Mouse (Mus musculus): ENCODE measurements around the gene Ctdspl. TPM values are rescaled to one million over a fixed set of nuclear protein-coding genes. Genes with fewer than 3 reads are reported as not detected.

Gene Ctdspl
- total RNA-seq, 4 experiments from 2014 or later, result 7.5 to 10.2 (median 7.8) TPM

DNA sequence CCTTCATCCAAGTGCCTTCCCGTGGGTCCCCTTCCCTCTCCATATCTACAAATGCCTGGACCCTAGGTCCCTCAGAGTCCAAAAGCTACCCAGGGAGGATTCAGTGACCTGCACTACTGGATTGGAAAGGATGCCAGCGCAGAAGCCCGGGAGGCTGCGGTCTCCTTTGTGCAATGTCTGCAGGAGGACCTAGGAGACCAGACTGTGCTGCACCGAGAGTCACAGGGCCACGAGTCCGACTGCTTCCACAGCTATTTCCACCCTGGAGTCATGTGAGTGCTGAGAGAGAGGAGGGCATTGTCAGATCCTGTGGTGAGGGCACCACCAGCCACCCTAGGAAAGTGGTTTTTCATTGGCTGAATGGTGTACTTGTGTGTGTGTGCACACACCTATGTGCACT, 132.0 kb downstream of the Ctdspl start:
- DNase-seq (ENCODE audit: low spot score), result no peak

DNA sequence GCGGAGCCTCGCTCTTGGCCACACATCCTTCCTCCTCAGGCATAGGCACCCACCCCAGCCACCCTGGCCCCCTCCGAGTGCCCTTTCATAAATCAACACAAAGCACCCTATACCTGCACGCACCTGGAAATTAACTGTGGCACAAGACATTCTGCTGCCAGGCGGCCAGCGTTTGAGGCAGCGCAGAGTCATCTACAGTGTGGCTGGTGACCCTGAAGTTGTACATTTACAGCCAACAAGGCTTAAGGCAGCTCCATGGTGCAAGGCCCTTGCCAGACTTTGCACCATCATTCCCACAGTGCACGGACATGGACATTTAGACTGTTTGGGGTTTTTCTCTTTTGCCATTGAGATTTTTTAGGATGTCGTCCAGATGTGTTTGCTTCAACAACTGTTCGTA, 134.4 kb downstream of the Ctdspl start:
- no peak for DNase-seq (ENCODE audit: low spot score)

DNA sequence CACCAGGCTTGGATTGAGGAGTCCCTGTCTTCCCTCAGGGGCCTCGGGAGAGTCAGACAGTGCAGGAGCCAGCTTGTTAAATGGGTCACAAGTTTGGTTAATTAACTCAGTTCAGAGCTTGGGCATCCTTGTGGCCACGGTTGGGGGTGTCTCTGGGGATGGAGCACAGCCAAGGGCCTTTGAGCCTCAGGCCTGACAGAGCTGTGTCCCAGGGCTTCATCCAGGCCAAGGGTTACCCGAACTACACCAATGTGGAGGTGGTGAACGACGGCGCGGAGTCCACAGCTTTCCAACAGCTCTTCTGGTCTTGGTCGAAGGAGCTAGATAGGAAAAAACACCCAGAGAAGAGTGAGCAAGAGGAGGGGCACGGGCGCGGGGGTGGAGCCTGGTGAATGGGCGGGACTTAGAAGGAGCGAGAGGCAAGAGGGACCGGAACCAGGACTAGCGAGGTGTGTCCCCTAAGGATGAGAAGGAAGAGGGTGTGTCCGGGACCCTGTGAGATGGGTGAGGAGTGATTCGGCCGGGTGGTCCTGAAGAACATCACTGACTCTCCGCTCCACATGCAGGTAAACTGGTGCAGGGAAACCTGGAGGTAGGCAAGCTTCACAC, 136.9 kb downstream of the Ctdspl start:
- DNase-seq (ENCODE audit: low spot score), result no peak

DNA sequence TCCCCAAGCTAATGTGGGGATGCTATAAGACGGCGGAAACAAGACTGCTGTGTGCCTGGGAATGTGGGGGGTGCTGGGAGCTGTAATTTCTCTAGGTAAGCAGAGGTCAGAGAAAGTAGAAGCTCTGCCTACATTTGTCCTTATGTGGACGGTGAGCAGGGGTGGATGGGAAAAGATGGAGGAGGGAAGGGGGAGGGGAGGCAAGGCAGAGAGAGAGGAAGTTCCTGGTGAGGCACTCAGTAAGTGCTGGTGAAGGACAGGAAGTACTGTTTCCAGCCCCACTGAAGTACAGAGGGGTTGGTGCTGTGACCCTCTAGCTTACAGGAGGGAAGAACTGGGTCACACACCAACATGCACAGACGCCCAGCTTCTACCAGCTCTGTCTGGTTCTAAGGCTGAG, 138.0 kb downstream of the Ctdspl start:
- DNase-seq (ENCODE audit: low spot score), result no peak

DNA sequence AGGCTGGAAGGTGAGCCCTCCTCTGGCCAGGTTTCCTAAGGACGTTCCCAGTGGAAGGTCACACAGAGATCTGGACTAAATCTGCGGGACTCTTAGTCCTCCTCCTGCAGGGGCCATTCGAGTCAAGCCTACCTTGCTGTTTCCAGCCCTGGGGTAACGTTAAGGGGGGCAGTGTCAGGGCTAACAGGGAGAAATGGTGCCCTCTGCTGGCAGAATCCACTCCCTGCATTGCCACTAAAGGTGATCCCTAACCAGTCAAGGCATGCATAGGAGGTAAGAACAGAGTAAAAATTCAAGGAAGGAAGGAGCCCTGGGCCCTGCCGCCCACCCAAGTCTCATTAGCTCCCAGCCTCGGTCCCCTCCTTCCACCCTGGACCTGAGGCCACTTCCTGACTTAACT, 141.3 kb downstream of the Ctdspl start:
- peak; percentile 81 for DNase-seq (ENCODE audit: low spot score)

DNA sequence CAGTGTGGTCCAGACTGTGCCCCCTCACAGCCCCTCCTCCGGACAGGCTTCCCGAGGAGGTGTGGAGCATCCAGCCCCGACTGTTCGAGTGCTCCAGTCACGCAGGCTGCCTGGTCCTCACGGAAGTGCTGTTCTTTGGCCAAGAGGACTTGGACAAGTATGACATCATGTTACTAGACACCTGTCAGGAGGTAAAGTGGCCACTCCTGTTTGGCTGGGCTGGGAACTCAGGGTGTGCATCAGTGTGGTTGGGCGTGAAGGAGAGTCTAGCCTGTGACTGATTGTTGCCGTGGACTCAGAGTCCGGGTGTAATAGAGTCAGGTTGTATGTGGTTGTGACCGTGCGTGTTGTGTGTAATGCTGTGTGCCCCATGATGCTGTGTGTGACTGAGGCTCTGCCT, 142.0 kb downstream of the Ctdspl start:
- DNase-seq (ENCODE audit: low spot score), result no peak

DNA sequence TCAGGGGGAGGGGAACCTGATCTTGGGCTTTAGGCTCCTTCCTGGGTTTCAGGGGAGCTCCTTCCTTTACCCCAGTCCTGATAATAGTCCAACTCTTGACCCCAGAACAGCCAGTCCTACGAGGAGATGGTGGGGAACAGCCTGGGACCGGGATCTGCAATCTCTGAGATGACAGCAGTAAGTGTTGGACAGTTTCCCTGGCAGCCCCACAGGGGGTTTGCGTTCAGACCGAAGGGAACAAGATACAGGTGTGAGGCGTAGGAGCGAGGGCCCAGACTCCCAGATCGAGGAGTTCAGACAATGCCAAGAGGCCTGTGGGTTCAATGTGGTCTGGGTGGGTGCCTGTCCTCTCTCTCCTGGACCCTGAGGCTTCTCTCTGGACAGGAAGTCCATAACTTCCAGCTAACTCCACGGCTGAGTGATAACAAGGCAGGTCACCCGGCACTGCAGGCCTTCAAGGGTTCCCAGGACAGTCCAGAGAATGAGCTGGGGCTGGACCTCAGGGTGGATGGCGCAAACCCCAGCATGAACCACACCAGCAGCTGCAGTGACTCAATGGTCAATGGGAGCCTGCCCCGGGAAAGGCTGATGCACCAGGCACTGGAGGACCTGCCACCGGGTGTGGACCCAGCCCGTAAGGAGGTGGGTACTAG, 144.0 kb downstream of the Ctdspl start:
- DNase-seq (ENCODE audit: low spot score), result no peak

DNA sequence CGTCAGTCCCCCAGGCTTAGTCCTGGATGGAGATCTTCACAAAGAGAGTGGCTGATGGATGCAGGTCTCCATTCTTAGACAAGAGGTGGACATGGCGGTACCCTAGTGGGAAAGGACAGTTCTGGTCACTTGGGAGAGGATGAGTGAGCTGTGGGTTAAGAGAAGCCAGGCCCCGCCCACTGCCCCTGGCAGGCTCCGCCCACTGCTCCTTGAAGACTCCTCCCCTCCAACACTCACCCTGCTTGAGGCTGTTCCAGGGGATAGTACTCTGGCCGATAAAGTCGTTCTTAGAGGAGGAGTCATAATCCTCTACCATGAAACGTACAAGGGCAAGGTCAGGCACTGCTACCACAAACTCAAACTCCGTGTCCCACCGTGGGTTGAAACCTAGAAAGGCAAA, 145.5 kb downstream of the Ctdspl start:
- DNase-seq (ENCODE audit: low spot score), result no peak

DNA sequence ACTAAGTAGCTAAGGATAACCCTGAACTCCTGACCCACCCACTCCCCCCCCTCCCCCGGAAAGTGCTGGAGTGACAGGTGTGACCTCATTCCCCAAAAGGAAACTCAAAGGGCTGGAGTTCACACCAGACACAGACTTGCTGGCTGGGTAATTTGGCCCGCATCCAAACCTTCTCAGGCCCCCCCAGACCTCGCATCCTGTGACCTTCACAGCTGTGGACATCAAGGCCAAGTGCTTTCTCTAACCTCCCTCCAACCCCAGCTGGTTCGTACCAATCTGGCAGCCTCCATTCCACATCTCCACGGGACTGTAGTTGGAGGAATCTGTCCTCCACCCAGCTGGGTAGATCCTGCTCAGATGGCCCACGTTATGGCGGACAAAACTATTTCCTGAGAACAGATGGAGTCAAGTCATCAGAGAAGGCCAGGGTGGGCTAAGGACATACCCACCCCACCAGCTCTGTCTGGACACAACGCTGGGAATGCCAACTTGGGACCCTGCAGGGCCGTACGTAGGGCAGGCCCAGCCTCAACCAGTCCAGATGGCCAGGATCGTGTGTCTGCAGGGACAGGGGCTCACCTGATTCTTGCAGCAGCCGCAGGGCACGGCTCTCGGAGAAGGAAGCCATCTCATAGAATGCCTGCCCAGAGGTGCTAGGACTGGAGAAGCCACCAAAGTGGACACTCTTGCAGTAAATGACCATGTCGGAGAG, 147.1 kb downstream of the Ctdspl start:
- no peak for DNase-seq (ENCODE audit: low spot score)

DNA sequence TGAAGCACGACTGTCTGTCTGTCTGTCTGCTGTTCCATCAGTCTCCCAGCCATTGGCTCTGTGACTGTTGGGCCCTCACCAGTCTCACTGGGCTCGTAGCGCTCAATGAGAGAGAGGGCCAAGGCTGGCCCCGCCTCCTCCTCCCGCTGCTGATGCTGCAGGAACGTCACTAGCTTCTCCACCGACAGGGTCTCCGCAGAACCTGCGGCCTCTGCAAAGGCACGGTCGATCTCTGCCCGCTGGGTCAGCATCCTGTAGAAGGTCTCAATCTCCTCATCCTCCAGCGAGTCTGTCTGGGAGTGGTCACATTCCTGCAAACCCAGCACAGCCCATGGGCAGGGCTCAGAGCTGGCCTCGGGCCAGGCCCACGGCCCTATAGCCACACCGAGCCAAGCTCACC, 149.4 kb downstream of the Ctdspl start:
- DNase-seq (ENCODE audit: low spot score), result no peak

DNA sequence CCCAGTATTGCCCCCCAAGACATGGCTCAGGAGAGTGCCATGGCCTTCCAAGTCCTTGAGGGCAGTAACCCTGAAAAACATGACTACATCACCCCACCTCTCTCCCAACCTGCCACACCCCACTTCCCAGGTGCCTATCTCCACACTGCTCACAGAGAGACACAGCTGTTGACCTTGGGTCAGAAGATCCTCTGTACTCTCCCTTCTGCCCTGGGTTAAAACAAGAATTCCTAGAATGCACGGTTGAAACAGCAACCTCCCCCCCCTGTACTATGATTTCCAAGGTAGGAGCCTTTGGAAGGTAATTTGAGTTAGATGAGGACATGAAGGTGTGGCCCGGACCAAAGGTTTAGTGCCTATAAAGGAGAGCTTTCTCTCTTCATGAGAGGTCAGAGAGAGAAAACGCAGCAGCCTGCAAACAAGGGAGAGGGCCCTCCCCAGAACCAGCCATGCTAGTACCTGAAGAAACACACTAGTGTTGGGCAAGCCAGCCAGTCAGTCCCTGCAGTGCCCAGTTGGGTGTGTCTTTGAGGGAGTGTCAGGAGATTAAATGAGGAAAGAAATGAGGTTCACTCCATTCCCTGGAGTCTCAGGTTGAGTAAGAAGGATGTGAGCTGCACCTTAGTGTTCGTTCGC, 153.9 kb downstream of the Ctdspl start:
- no peak for DNase-seq (ENCODE audit: low spot score)

DNA sequence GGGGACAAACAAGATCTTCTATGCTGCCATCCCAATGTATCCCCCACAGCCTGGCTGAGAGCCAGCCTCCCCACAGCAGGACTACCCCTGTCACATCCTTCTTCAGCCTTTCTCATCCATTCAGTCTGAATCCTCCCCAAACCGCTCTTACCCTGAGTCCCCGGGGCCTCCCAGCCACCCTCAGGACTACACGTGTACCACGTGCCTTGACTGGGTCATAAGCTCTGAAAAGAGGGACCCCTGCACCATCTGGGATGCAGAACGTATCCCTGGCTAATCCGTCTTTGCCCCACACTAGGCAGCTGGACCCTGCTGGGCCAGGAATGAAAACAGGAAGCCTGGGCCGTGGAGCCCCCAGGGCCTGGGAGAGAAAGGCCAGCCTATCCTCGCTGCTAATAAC, 155.8 kb downstream of the Ctdspl start:
- no peak for DNase-seq (ENCODE audit: low spot score)

DNA sequence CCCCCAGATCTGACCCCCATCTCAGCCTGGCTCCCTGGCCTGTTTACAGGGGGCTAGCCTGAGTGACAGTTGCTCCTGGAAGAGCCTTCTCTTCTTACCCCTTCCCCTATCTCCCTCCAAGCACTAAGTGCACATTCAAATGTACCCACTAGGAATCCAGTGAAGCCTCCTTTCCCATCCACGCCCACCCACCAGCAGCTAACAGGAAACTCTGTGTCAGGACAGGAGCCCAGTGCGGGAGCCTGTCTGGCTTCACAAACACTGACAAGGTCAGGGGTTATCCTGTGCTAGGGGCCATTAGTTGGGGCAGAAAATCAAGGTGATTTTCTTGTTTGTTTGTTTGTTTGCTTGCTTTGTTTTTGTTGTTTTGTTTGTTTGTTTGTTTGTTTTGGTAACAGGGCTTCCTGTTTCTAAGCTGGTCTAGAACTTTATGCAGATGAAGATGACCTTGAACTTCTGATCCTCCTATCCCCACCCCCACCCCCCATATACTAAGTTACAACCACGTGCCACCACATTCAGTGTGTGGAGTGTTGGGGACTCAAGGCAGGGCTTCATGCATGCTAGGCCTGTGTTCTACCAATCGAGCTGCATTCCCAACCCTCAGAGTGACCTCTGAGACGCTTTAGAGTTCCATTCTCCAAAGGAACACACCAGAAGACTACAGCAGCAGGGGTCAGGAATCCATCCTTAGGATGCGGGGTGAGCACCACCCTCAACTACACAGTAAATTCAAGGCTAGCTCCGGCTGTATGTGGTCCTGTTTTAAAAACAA, 156.6 kb downstream of the Ctdspl start:
- no peak for DNase-seq (ENCODE audit: low spot score)

DNA sequence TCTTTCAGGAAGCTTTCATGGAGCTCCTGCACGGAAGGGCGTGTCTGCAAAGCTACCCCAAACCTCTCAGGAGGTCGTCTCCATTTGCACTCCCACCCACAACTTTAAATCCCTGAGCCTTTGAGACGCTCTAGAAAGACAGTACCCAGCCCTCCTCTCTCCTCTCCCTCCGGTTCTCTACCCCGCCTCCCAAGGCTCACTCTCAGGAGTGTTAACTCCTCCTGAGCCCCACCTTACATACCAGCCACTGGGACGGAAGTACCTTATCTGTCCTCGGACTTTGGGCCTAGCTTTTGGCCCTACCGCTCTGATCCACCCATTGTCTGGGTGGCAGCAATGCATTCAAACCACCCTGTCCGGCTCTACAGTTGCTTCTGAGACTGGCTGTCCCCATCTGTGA, 157.7 kb downstream of the Ctdspl start:
- DNase-seq (ENCODE audit: low spot score), result no peak

DNA sequence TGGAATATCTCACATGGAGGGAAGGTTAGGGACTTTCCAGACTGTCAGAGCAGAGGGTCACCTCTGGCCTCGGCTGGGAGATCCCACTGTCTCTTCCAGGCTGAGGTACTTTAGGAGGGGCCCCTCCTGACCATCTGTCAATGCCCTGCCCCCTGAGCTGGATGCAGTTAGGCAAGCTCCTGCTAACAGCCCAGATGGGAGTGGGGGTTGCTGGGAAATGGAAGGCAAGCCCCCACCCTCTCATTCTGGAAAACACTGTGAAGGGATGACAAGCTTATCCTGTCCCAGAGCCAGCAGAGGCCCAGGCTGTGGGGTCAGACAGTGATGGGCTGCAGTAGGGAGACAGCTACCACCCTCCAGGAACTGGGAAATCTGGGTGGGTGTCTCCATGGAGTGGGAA, 160.2 kb downstream of the Ctdspl start:
- no peak for DNase-seq (ENCODE audit: low spot score)

DNA sequence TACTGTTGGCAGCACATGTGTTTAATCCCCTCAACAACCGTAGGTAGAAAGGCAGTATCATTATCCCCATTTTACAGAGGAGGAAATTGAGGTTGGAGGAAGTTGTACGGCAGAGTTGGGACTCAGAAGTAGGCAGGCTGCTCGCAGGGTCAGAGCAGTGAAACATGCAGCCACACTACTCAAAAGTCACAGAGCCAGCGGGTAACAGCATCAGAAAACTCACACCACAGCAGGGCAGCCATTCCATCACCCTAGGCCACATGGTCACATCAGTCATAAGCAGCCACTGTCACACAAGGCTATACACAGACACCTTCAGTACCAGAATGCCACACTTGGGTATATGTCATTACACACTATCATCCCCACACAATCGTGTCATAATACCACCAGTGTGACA, 161.1 kb downstream of the Ctdspl start:
- DNase-seq (ENCODE audit: low spot score), result no peak

DNA sequence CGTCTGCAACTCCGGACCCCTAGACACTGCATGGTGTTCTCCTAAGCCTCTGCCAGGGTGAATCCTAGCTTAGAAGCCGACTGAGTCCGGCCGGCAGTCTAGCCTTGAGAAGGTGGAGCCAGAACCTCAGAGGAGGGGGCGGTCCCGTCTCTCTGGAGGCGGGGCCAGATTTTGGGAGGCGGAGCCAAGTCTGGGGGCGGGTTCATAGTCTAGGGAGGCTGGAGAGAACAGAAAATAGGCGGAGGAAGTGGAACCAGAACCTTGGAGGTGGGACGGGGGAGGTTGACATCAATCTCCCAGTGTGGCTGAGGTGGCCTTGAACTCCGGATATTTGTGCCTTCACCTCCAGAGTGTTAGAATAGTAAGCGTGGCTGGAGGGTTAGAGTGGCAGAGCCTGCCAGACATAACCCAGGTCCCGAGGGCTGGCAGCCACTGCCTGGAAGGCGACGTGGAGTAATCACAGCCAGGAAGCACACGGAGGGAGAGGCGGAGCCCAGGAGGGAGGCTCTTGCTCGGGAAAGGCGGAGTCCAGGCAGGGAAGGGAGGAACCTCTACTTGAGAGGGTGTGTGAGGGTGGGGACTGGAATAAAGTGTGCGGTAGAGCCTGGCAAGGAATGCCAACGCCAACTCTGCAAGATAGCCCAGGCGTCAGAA, 162.0 kb downstream of the Ctdspl start:
- peak; percentile 90 for DNase-seq (ENCODE audit: low spot score)

DNA sequence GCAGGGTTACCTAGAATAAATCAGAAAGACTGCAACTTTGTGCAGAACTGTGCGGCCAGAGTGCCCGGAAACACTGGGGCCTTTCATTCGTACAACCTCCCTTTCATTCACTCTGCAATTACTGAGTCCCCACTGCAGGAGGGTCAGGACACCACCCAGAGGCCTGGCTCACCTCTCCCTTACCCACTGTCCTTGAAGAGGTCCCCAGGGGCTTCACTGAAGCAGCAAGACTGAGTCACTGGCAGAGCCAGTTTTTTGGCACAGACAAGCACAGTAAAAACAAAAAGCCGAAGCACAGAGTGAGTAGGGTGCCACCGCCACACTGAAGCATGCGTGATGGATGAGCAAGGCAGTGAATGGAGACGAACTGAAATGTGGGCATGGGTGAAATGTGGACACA, 163.2 kb downstream of the Ctdspl start:
- no peak for DNase-seq (ENCODE audit: low spot score)

DNA sequence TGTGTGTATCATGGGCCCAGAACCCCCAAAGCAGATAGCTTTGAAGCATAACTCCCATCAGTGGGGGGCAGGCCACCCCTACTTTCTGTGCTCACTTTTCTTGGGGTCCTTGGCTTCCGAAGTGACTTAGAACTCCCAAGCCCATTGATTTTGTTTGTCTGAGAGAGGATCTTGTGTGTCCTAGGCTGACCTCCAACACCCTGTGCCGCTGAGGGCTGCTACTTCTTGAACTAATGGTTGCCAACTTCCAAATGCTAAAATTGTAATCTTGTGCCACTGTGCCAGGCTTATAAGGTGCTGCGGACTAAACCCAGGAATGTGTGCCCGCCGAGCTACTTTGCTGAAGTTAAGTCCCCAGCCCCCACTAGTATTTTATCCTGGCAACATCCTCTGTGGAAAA, 164.2 kb downstream of the Ctdspl start:
- DNase-seq (ENCODE audit: low spot score), result no peak

DNA sequence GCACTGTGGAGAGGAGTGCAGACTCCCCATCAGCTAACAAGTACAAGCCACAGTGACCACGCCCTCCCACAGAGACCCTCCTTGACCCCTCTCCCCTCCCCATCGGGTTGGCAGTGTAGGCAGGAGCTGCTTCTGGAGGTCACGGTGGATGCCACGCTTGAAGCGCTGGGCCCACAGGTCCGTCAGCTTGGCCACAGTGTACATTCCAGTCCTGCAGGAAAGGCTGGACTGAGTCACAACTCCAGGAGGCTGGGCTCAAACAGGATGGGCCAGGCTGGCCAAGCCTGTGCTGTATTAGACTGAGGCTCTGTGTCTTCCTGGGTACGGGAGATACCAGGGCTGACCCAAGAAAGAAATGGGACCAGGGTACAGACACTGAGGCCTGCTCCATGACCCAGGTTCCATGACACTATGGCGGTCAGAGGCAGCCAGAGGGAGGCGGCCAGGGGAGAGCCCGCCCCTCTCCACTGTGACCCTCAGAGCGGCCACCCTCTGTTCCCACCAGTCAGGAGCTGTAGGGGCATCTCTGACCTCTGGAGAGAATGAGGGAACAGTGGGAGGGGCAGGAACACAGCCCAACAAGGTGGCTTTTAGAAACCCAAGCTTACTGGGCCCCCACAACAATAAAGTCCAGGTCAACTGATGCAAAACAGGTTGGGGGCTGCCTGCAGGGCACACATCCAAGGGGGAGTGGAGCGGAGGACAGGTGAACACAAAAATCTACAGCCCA, 165.5 kb downstream of the Ctdspl start:
- DNase-seq (ENCODE audit: low spot score), result no peak
